Mouse (Mus musculus): ENCODE measurements around the gene Cdkn2c. TPM values are rescaled to one million over a fixed set of nuclear protein-coding genes. Genes with fewer than 3 reads are reported as not detected.

Cdkn2c gene
- polyA plus RNA-seq (2014; fragmentation: Illumina TruSeq; extraction: RNeasy Lipid Tissue Mini Kit (QIAGEN cat#74804); ENCODE audit: low read depth, low replicate concordance): 12.2 TPM

DNA sequence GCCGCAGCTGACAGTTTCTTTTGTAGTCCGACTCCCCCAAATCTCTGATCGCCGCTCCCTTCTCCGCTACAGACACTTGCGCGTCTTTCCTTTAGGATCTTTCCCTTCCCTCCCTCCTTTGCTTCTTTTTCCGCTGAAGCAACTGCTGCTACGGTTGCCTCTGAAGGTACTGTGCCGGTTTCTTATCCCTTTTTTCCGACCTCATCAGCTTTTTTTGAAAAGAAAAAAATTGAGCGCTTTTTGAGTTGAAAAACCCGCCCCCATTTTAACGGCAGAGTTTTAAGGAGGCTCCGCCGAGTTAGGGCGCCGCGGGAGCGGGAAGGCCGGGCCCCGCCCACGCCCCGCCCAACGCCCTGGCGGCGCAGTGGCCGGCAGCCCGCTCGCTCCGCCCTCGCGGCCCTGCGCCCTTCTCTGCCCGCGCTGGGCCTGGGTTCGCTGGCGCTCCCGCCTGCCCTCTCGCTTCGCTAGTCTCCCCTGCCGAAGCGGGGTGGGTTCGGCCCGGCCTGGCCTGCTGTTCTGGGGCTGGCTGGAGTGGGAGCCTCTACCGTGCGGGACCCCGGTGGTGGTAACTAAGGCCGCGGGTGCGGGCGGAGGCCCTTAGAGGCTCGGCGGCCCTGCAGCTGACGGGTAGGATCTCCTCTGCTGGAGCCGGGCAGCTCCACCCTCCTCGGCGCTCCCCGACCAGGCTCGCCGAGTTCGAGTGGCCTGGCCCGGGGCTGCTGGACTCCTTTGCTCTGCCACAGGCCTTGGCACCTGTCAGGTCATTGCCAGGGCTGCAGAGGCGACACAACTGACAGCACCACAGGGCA lies at the start of gene Cdkn2c:
Cdkn2c (minus strand) TSS at position 729 of the 809 bp plus-strand sequence.

GRCm38 (mm10) chr4:109676218-109677215 lies 9.5 kb upstream of the Cdkn2c start, which contains the start of gene Faf1:
TSS of gene Faf1 (plus strand) at chr4:109676588.

Other genes with a start within 250 kb of the Cdkn2c start
- 361 TPM for gene Rnf11, start 182.5 kb downstream of the Cdkn2c start, polyA plus RNA-seq (2014; fragmentation: Illumina TruSeq; extraction: RNeasy Lipid Tissue Mini Kit (QIAGEN cat#74804); ENCODE audit: low read depth, low replicate concordance)
- not detected for gene 4930522H14Rik, start 135.9 kb downstream of the Cdkn2c start, polyA plus RNA-seq (2014; fragmentation: Illumina TruSeq; extraction: RNeasy Lipid Tissue Mini Kit (QIAGEN cat#74804); ENCODE audit: low read depth, low replicate concordance)
- gene Faf1, start 9.4 kb upstream of the Cdkn2c start, polyA plus RNA-seq (2014; fragmentation: Illumina TruSeq; extraction: RNeasy Lipid Tissue Mini Kit (QIAGEN cat#74804); ENCODE audit: low read depth, low replicate concordance): 110 TPM

Data from sigmoid colon, adult 10 weeks (tissue).